Mouse (Mus musculus) kidney, postnatal 0 days (tissue): ENCODE measurements around the gene Immp2l. TPM values are rescaled to one million over a fixed set of nuclear protein-coding genes. Genes with fewer than 3 reads are reported as not detected.
"Not testable (repeated sequence)": the region's sequence is repeated elsewhere in the genome, so short reads cannot be mapped to it uniquely, and the experiment has no call there.

Experiments used
- ATAC-seq: fragments of 200-750 bp; cut with Nextera tagmentation; replicated peaks from 2 replicates; pipeline ENCODE4 v1.8.0; 2017; ENCODE audit warnings: low read depth, moderate number of reproducible peaks, moderate TSS enrichment, moderate library complexity; ENCODE audit not compliant: low FRiP score
- DNase-seq: peaks from one replicate; pipeline ENCODE4 v3.0.0-alpha.2; 2016; ENCODE audit warnings: low spot score
- H3K27ac ChIP-seq: fragments of 300-500 bp; sonication (generic); 2 replicates; pipeline ENCODE4 v1.5.1; 2014; ENCODE audit warnings: mild to moderate bottlenecking
- H3K27me3 ChIP-seq: fragments of 300-500 bp; sonication (generic); 2 replicates; pipeline ENCODE4 v1.6.1; 2014; ENCODE audit warnings: low read length, mixed read lengths; ENCODE audit not compliant: insufficient read depth
- H3K36me3 ChIP-seq: fragments of 300-500 bp; sonication (generic); 2 replicates; pipeline ENCODE4 v1.6.1; 2014; ENCODE audit warnings: low read length, mixed read lengths; ENCODE audit not compliant: insufficient read depth
- H3K4me1 ChIP-seq: fragments of 300-500 bp; sonication (generic); replicated peaks from 2 replicates; pipeline ENCODE4 v1.6.1; 2014; ENCODE audit warnings: antibody characterized with exemption, low read length, mixed read lengths; ENCODE audit not compliant: insufficient read depth
- H3K4me2 ChIP-seq: fragments of 300-500 bp; sonication (generic); 2 replicates; pipeline ENCODE4 v1.6.1; 2014; ENCODE audit warnings: mild to moderate bottlenecking, low read length, moderate library complexity, mixed read lengths
- H3K4me3 ChIP-seq: fragments of 300-500 bp; sonication (generic); replicated peaks from 2 replicates; pipeline ENCODE4 v1.5.1; 2014; ENCODE audit warnings: low read depth, low read length
- H3K9ac ChIP-seq: fragments of 300-500 bp; sonication (generic); 2 replicates; pipeline ENCODE4 v1.6.1; 2014; ENCODE audit warnings: low read depth, low read length
- H3K9me3 ChIP-seq: fragments of 300-500 bp; sonication (generic); replicated peaks from 2 replicates; pipeline ENCODE4 v1.6.1; 2016; ENCODE audit warnings: low read length, inconsistent platforms, mixed read lengths
- CTCF ChIP-seq: IDR thresholded peaks from 2 replicates; pipeline ENCODE4 v1.5.1; 2016; ENCODE audit warnings: antibody characterized with exemption, low read depth, mild to moderate bottlenecking, moderate library complexity
- WGBS: fragments of 180-500 bp; shearing (Covaris S2); extraction: QIAGEN DNeasy Blood & Tissue Kit; methylation state at CpG from one replicate; pipeline ENCODE4 v1.1.7; 2014; 5-methylcytosine and 5-hydroxymethylcytosine counted together
- polyA plus RNA-seq: library from polyadenylated mRNA; unstranded; fragments of >200 nt; fragmentation: Nextera tagmentation; extraction: Ambion mirVana; gene quantifications from 2 replicates; pipeline ENCODE4 v1.2.1, GENCODE M21; 2015

Immp2l gene
- polyA plus RNA-seq, 1 experiment from 2014 or later = 8.7 TPM

GRCm38 (mm10) chr12:41763396-41763795, 739.5 kb downstream of the Immp2l start:
- Histone ChIP-seq H3K9ac (no peak overlapping the region), H3K27me3 (no peaks in the 10 kb centered on the region), H3K4me2 (no peak overlapping the region), H3K27ac (no peak overlapping the region), H3K9me3 (no peaks in the 10 kb centered on the region), H3K4me3 (no peak overlapping the region), H3K4me1 (no peaks in the 10 kb centered on the region), H3K36me3 (no peaks in the 10 kb centered on the region)
- no peak for TF ChIP-seq CTCF
- no peak for DNase-seq
- 65% methylated on average over 3 of the region's 3 CpGs for WGBS
- no peak for ATAC-seq

GRCm38 (mm10) chr12:41773961-41774360, 750.1 kb downstream of the Immp2l start:
- Histone ChIP-seq H3K27me3 (no peaks in the 10 kb centered on the region), H3K4me2 (no peak overlapping the region), H3K4me1 (no peaks in the 10 kb centered on the region), H3K4me3 (no peak overlapping the region), H3K9ac (no peak overlapping the region), H3K27ac (no peak overlapping the region), H3K9me3 (no peaks in the 10 kb centered on the region), H3K36me3 (no peaks in the 10 kb centered on the region)
- no peak for DNase-seq
- TF ChIP-seq CTCF = no peak
- 58% methylated on average over 3 of the region's 3 CpGs for WGBS
- no peak for ATAC-seq

GRCm38 (mm10) chr12:41774623-41775323, 750.9 kb downstream of the Immp2l start:
- H3K4me1 ChIP-seq = no peaks in the 10 kb centered on the region
- no peak overlapping the region for H3K4me3 ChIP-seq
- 85% methylated on average over 5 of the region's 5 CpGs for WGBS
- H3K9ac ChIP-seq = no peak overlapping the region
- no peak overlapping the region for H3K27ac ChIP-seq
- no peak overlapping the region for H3K4me2 ChIP-seq
- no peak for ATAC-seq
- TF ChIP-seq CTCF = no peak
- H3K27me3 ChIP-seq = no peaks in the 10 kb centered on the region
- no peaks in the 10 kb centered on the region for H3K36me3 ChIP-seq
- no peaks in the 10 kb centered on the region for H3K9me3 ChIP-seq
- no peak for DNase-seq

- not testable (repeated sequence) for H3K4me3 ChIP-seq, H3K9ac ChIP-seq, H3K27ac ChIP-seq, H3K36me3 ChIP-seq, H3K9me3 ChIP-seq, H3K4me1 ChIP-seq, DNase-seq, H3K4me2 ChIP-seq, H3K27me3 ChIP-seq
- WGBS = no CpG with 5 or more reads among the region's 4 CpGs
- ATAC-seq = 0 out of 2 replicates have a peak, but pooled peaks have one; percentile 66
Observed at GRCm38 (mm10) chr12:41777762-41778161, 753.9 kb downstream of the Immp2l start.

GRCm38 (mm10) chr12:41793681-41794080, 769.8 kb downstream of the Immp2l start:
- not testable (repeated sequence) for H3K9me3 ChIP-seq, H3K36me3 ChIP-seq, H3K27me3 ChIP-seq, H3K4me2 ChIP-seq, ATAC-seq, H3K4me1 ChIP-seq, H3K4me3 ChIP-seq, H3K27ac ChIP-seq, H3K9ac ChIP-seq, DNase-seq
- WGBS = 77% methylated on average over 1 of the region's 1 CpGs

GRCm38 (mm10) chr12:41829517-41829916, 805.6 kb downstream of the Immp2l start:
- H3K9me3 ChIP-seq = no peaks in the 10 kb centered on the region
- H3K36me3 ChIP-seq = no peaks in the 10 kb centered on the region
- no peak overlapping the region for H3K9ac ChIP-seq
- H3K27me3 ChIP-seq = no peaks in the 10 kb centered on the region
- ATAC-seq (no peak), DNase-seq (no peak)
- H3K27ac ChIP-seq = no peak overlapping the region
- H3K4me3 ChIP-seq = no peak overlapping the region
- TF ChIP-seq CTCF = no peak
- H3K4me2 ChIP-seq = no peak overlapping the region
- WGBS = 84% methylated on average over 6 of the region's 6 CpGs
- H3K4me1 ChIP-seq = no peaks in the 10 kb centered on the region

- ATAC-seq (no peak), DNase-seq (no peak)
- Histone ChIP-seq H3K27ac (no peak overlapping the region), H3K4me2 (no peak overlapping the region), H3K27me3 (no peaks in the 10 kb centered on the region), H3K9ac (no peak overlapping the region), H3K9me3 (no peaks in the 10 kb centered on the region), H3K4me3 (no peak overlapping the region), H3K36me3 (no peaks in the 10 kb centered on the region), H3K4me1 (no peaks in the 10 kb centered on the region)
- WGBS = 76% methylated on average over 7 of the region's 7 CpGs
- TF ChIP-seq CTCF = no peak
Observed at GRCm38 (mm10) chr12:41831731-41832130, 807.8 kb downstream of the Immp2l start.
